Mouse (Mus musculus) layer of hippocampus, adult 2 months (tissue): ENCODE measurements at regions not wholly inside any gene's neighbourhood (a gene's known extent, or its start where the extent isn't known, plus 50 kb on each side); places are given as distances from the start of the nearest gene placed in this dataset.

Experiments used
- DNase-seq, 2 experiments: peaks; one replicate each; pipeline ENCODE4 v3.0.0; 2022; ENCODE audit warnings: low spot score in 2 of 2
- H3K27ac ChIP-seq: fragments of 200-600 bp; 2 replicates; pipeline ENCODE4 v1.8.1; 2022
- H3K4me3 ChIP-seq: fragments of 200-600 bp; 2 replicates; pipeline ENCODE4 v1.8.1; 2022; ENCODE audit warnings: mild to moderate bottlenecking
- CTCF ChIP-seq: fragments of 200-600 bp; conservative IDR thresholded peaks from 2 replicates; pipeline ENCODE4 v1.8.1; 2022; ENCODE audit warnings: antibody characterized with exemption, mild to moderate bottlenecking, moderate library complexity

GRCm38 (mm10) chr6:126240256-126240655, 73.5 kb upstream of the Ntf3 start:
- TF ChIP-seq CTCF: no peak
- no peak for DNase-seq
- H3K4me3 ChIP-seq: no peak overlapping the region
- no peak overlapping the region for H3K27ac ChIP-seq
